In genomic region chr3:142880790-142881588, GRCm38 (mm10) we compare ENCODE assay signal across 7 mouse cellular contexts. TPM values are rescaled to one million over a fixed set of nuclear protein-coding genes. Genes with fewer than 3 reads are reported as not detected.
A peak's percentile ranks its signal among the peaks of the same experiment; 100 is the strongest.
DNase-seq lines count a peak whose midpoint lies in the region; ATAC-seq lines count a peak whose summit lies in the region.

No protein-coding gene starts in this region.

- under 1% methylated on average over 42 of the region's 72 CpGs for WGBS in heart, embryonic 14.5 days

- H3K27me3 ChIP-seq in heart, embryonic 14.5 days (ENCODE audit: control insufficient read depth, insufficient read depth, low read length) = no peaks in the 10 kb centered on the region
- H3K27me3 ChIP-seq in megakaryocyte, embryonic 14.5 days (replicated peaks) = no peaks in the 10 kb centered on the region

- intact Hi-C loops in left cerebral cortex, postnatal 14 days (cut with DNase I) = no loop called here

- peak overlapping the region; percentile 92 to 96 for H3K27ac ChIP-seq in heart, embryonic 14.5 days (replicated peaks in 1 of 2; ENCODE audit: control insufficient read depth in 1 of 2, insufficient read depth in 1 of 2, low read depth in 2 of 2, low read length in 2 of 2)

- no peaks in the 10 kb centered on the region for H3K36me3 ChIP-seq in heart, embryonic 14.5 days (ENCODE audit: control insufficient read depth, insufficient read depth, low read length)
- peaks cover 2% of the 10 kb centered on the region for H3K36me3 ChIP-seq in megakaryocyte, embryonic 14.5 days (replicated peaks; ENCODE audit: low read length)

- peak overlapping the region; percentile 67 for H3K4me2 ChIP-seq in heart, embryonic 14.5 days (ENCODE audit: low read length)

- H3K9me3 ChIP-seq in heart, embryonic 14.5 days (ENCODE audit: control insufficient read depth, low read length) = no peaks in the 10 kb centered on the region
- no peaks in the 10 kb centered on the region for H3K9me3 ChIP-seq in megakaryocyte, embryonic 14.5 days

- peak overlapping the region; percentile 97 for H3K9ac ChIP-seq in heart, embryonic 14.5 days (ENCODE audit: low read length)

- ATAC-seq in heart, embryonic 14.5 days (ENCODE audit: insufficient number of reproducible peaks, insufficient read depth, low FRiP score, low read depth) = peak; percentile 31

- DNase-seq in CD4-positive, CD25-positive, alpha-beta regulatory T cell, adult 2 months (ENCODE audit: low read depth, low spot score) = peak; percentile 66
- peak; percentile 65 for DNase-seq in MEL-GATA-1-ER (ENCODE audit: extremely low read depth, low read depth)
- DNase-seq in embryo, embryonic 10 days (ENCODE audit: low spot score) = peak; percentile 66
- peak; percentile 5 to 11 for DNase-seq in left cerebral cortex, postnatal 14 days (ENCODE audit: low spot score in 2 of 2)
- DNase-seq in spleen, adult 12 weeks (ENCODE audit: low spot score) = peak; percentile 60

- H3K4me1 ChIP-seq in heart, embryonic 14.5 days (ENCODE audit: control insufficient read depth in 2 of 2, insufficient read depth in 2 of 2, low read length in 2 of 2) = peaks cover 0 to 11% of the 10 kb centered on the region in 2 experiments; a peak in 2 of 4 replicates
- H3K4me1 ChIP-seq in megakaryocyte, embryonic 14.5 days = peaks cover 31% of the 10 kb centered on the region

- H3K4me3 ChIP-seq in heart, embryonic 14.5 days (ENCODE audit: control insufficient read depth in 1 of 2, insufficient read depth in 1 of 2, low read depth in 1 of 2, low read length in 2 of 2) = peak overlapping the region; percentile 93 to 99
- peak overlapping the region; percentile 96 for H3K4me3 ChIP-seq in megakaryocyte, embryonic 14.5 days (replicated peaks)

RNA-seq across cellular contexts. Expression of gene Pkn2, which starts 0.8 kb away (rescaled TPM):
- 40.5 and 43.9 TPM in 2 replicates for polyA plus RNA-seq in heart, embryonic 14.5 days (2014; fragmentation: Nextera tagmentation; extraction: Ambion mirVana)
- 10 to 100 TPM; 23.8 to 30.1 TPM for total RNA-seq in left cerebral cortex, postnatal 14 days (2021)
- 8.2 and 23.6 TPM in 2 replicates for polyA plus RNA-seq in megakaryocyte, embryonic 14.5 days (2012; ENCODE audit: insufficient read depth, low replicate concordance)

Comparison
In these comparisons a context has a peak if more than half of its experiments do, and no peak if none do; other contexts are left out.
1. Peak in every context shown above with its lines: DNase-seq, ATAC-seq, H3K4me3 ChIP-seq and H3K27ac ChIP-seq.
2. DNase-seq: peak in every context shown above with its lines; median percentile 66 in CD4-positive, CD25-positive, alpha-beta regulatory T cell, adult 2 months; 66 in embryo, embryonic 10 days; 65 in MEL-GATA-1-ER; 60 in spleen, adult 12 weeks; 8 in left cerebral cortex, postnatal 14 days.